Mouse (Mus musculus): Measurements from ENCODE around the gene Slc1a1.

The Slc1a1 gene

GRCm38 (mm10) chr19:28926366-28926765 is 91.5 kb downstream of the Slc1a1 start:
- DNase-seq = no peak

GRCm38 (mm10) chr19:28927396-28927795 is 92.5 kb downstream of the Slc1a1 start:
- DNase-seq = no peak

GRCm38 (mm10) chr19:28929034-28929433 is 94.2 kb downstream of the Slc1a1 start:
- no peak for DNase-seq

- no peak for DNase-seq
These were observed 100.0 kb downstream of the Slc1a1 start for GRCm38 (mm10) chr19:28934897-28935296.

GRCm38 (mm10) chr19:28940135-28940874 is 105.5 kb downstream of the Slc1a1 start:
- DNase-seq = peak; percentile 21

GRCm38 (mm10) chr19:28941271-28941670 is 106.4 kb downstream of the Slc1a1 start:
- no peak for DNase-seq

- no peak for DNase-seq
These were observed 111.9 kb downstream of the Slc1a1 start for GRCm38 (mm10) chr19:28946782-28947181.

DNA sequence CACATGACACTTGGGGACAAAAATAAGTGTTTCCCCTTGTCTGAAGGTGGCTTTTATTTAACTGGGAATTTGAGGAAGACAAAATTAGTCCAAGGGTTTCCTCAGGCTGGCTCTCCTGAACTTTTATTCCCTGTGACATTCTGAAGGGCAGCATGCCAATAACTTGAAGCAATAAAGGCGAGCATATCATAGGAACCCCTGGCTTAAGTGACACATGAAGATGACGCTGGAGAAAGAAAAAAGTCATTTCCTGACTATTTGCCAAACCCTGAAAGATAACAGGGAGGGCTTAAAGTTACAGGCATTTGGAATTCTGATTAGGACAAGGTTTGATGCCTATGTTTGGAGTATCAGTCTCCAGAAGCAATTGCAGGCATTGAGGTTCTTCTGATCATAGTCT is 112.5 kb downstream of the Slc1a1 start:
- no peak for DNase-seq

GRCm38 (mm10) chr19:28951251-28951650 is 116.4 kb downstream of the Slc1a1 start:
- no peak for DNase-seq

DNA sequence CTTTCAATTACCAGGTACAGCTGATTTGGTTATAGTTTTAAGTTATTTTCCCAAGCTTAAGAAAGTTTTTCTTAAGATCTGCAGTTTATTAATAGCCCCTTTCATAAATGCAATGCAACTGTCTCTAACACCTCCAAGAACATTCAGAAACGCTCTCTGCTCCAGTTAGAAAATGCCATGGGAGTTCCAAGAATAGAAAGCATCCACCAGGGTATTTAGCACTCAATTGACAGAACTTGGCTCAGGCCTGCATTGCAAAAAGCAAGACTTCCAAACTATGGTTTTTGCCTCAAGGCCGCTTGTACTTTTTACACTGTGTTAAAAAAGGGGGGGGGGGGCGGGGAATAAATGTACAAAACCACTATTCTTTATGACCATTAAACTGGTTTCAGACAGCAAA is 128.3 kb downstream of the Slc1a1 start:
- DNase-seq = no peak

- no peak for DNase-seq
These were observed 128.6 kb downstream of the Slc1a1 start for GRCm38 (mm10) chr19:28963513-28963841.
